Mouse (Mus musculus): ENCODE measurements around the gene Padi6. TPM values are rescaled to one million over a fixed set of nuclear protein-coding genes. Genes with fewer than 3 reads are reported as not detected.

The Padi6 gene
- polyA plus RNA-seq (2015; fragmentation: Nextera tagmentation; extraction: Ambion mirVana) = not detected in 2 replicates

- no peaks in the 10 kb centered on the region for H3K4me1 ChIP-seq (replicated peaks)
- no peak within 1 kb of the TSS for H3K4me2 ChIP-seq
- H3K9ac ChIP-seq = no peak within 1 kb of the TSS
- no peak within 1 kb of the TSS for H3K4me3 ChIP-seq
- no peak for ATAC-seq (ENCODE audit: low FRiP score, low read depth)
- no peaks in the 10 kb centered on the region for H3K27me3 ChIP-seq
- no peak within 1 kb of the TSS for H3K27ac ChIP-seq (replicated peaks)
- no peaks in the 10 kb centered on the region for H3K9me3 ChIP-seq
- no peaks in the 10 kb centered on the region for H3K36me3 ChIP-seq
- WGBS = 85% methylated on average over 2 of the region's 2 CpGs
Observed at GRCm38 (mm10) chr4:140742543-140742942, at the start of gene Padi6. Gene Padi6 (minus strand): TSS chr4:140742643.

- no peaks in the 10 kb centered on the region for H3K36me3 ChIP-seq
- no peak overlapping the region for H3K9ac ChIP-seq
- no peak overlapping the region for H3K4me3 ChIP-seq
- H3K27ac ChIP-seq (replicated peaks) = no peak overlapping the region
- H3K9me3 ChIP-seq = no peaks in the 10 kb centered on the region
- H3K4me2 ChIP-seq = no peak overlapping the region
- no peak for ATAC-seq (ENCODE audit: low FRiP score, low read depth)
- H3K27me3 ChIP-seq = no peaks in the 10 kb centered on the region
- no peaks in the 10 kb centered on the region for H3K4me1 ChIP-seq (replicated peaks)
- 80% methylated on average over 16 of the region's 16 CpGs for WGBS
Observed at GRCm38 (mm10) chr4:140791071-140791470, 48.6 kb upstream of the Padi6 start.

- Histone ChIP-seq H3K4me1 (replicated peaks) (no peaks in the 10 kb centered on the region), H3K27me3 (no peaks in the 10 kb centered on the region), H3K9me3 (no peaks in the 10 kb centered on the region), H3K27ac (replicated peaks) (no peak overlapping the region), H3K9ac (no peak overlapping the region), H3K4me3 (no peak overlapping the region), H3K4me2 (no peak overlapping the region), H3K36me3 (no peaks in the 10 kb centered on the region)
- ATAC-seq (ENCODE audit: low FRiP score, low read depth) = no peak
- WGBS = 90% methylated on average over 4 of the region's 4 CpGs
Observed at GRCm38 (mm10) chr4:140789983-140790382, 47.5 kb upstream of the Padi6 start.

- Histone ChIP-seq H3K9ac (no peak overlapping the region), H3K4me1 (replicated peaks) (no peaks in the 10 kb centered on the region), H3K27me3 (no peaks in the 10 kb centered on the region), H3K4me3 (no peak overlapping the region), H3K4me2 (no peak overlapping the region), H3K27ac (replicated peaks) (no peak overlapping the region), H3K36me3 (no peaks in the 10 kb centered on the region), H3K9me3 (no peaks in the 10 kb centered on the region)
- no peak for ATAC-seq (ENCODE audit: low FRiP score, low read depth)
- WGBS = 46% methylated on average over 6 of the region's 6 CpGs
Observed at GRCm38 (mm10) chr4:140788983-140789382, 46.5 kb upstream of the Padi6 start.

GRCm38 (mm10) chr4:140788264-140788663, 45.8 kb upstream of the Padi6 start:
- WGBS = 92% methylated on average over 6 of the region's 6 CpGs
- Histone ChIP-seq H3K27me3 (no peaks in the 10 kb centered on the region), H3K4me1 (replicated peaks) (no peaks in the 10 kb centered on the region), H3K4me2 (no peak overlapping the region), H3K4me3 (no peak overlapping the region), H3K27ac (replicated peaks) (no peak overlapping the region), H3K9ac (no peak overlapping the region), H3K36me3 (no peaks in the 10 kb centered on the region), H3K9me3 (no peaks in the 10 kb centered on the region)
- no peak for ATAC-seq (ENCODE audit: low FRiP score, low read depth)

GRCm38 (mm10) chr4:140787414-140787813, 45.0 kb upstream of the Padi6 start:
- no peak overlapping the region for H3K27ac ChIP-seq (replicated peaks)
- H3K9me3 ChIP-seq = no peaks in the 10 kb centered on the region
- H3K9ac ChIP-seq = no peak overlapping the region
- H3K27me3 ChIP-seq = no peaks in the 10 kb centered on the region
- H3K4me2 ChIP-seq = no peak overlapping the region
- no peak overlapping the region for H3K4me3 ChIP-seq
- 75% methylated on average over 4 of the region's 4 CpGs for WGBS
- H3K36me3 ChIP-seq = no peaks in the 10 kb centered on the region
- ATAC-seq (ENCODE audit: low FRiP score, low read depth) = no peak
- H3K4me1 ChIP-seq (replicated peaks) = no peaks in the 10 kb centered on the region

GRCm38 (mm10) chr4:140785217-140785616, 42.8 kb upstream of the Padi6 start:
- H3K9ac ChIP-seq = no peak overlapping the region
- no peak for ATAC-seq (ENCODE audit: low FRiP score, low read depth)
- WGBS = 82% methylated on average over 5 of the region's 5 CpGs
- no peaks in the 10 kb centered on the region for H3K4me1 ChIP-seq (replicated peaks)
- H3K36me3 ChIP-seq = no peaks in the 10 kb centered on the region
- H3K4me2 ChIP-seq = no peak overlapping the region
- no peak overlapping the region for H3K27ac ChIP-seq (replicated peaks)
- H3K4me3 ChIP-seq = no peak overlapping the region
- no peaks in the 10 kb centered on the region for H3K9me3 ChIP-seq
- no peaks in the 10 kb centered on the region for H3K27me3 ChIP-seq

GRCm38 (mm10) chr4:140784292-140784945, 42.0 kb upstream of the Padi6 start:
- Histone ChIP-seq H3K36me3 (no peaks in the 10 kb centered on the region), H3K27ac (replicated peaks) (no peak overlapping the region), H3K4me2 (no peak overlapping the region), H3K9me3 (no peaks in the 10 kb centered on the region), H3K4me1 (replicated peaks) (no peaks in the 10 kb centered on the region), H3K9ac (no peak overlapping the region), H3K4me3 (no peak overlapping the region), H3K27me3 (no peaks in the 10 kb centered on the region)
- 98% methylated on average over 9 of the region's 9 CpGs for WGBS
- no peak for ATAC-seq (ENCODE audit: low FRiP score, low read depth)

- WGBS = 91% methylated on average over 9 of the region's 9 CpGs
- no peaks in the 10 kb centered on the region for H3K27me3 ChIP-seq
- no peak overlapping the region for H3K4me2 ChIP-seq
- ATAC-seq (ENCODE audit: low FRiP score, low read depth) = no peak
- H3K9me3 ChIP-seq = no peaks in the 10 kb centered on the region
- H3K36me3 ChIP-seq = no peaks in the 10 kb centered on the region
- no peak overlapping the region for H3K9ac ChIP-seq
- no peak overlapping the region for H3K27ac ChIP-seq (replicated peaks)
- H3K4me1 ChIP-seq (replicated peaks) = no peaks in the 10 kb centered on the region
- H3K4me3 ChIP-seq = no peak overlapping the region
Observed at GRCm38 (mm10) chr4:140782821-140783220, 40.4 kb upstream of the Padi6 start.

GRCm38 (mm10) chr4:140780507-140780906, 38.1 kb upstream of the Padi6 start:
- ATAC-seq (ENCODE audit: low FRiP score, low read depth) = no peak
- H3K27ac ChIP-seq (replicated peaks) = no peak overlapping the region
- H3K4me3 ChIP-seq = no peak overlapping the region
- H3K9ac ChIP-seq = no peak overlapping the region
- H3K36me3 ChIP-seq = no peaks in the 10 kb centered on the region
- no peaks in the 10 kb centered on the region for H3K9me3 ChIP-seq
- no peaks in the 10 kb centered on the region for H3K27me3 ChIP-seq
- H3K4me1 ChIP-seq (replicated peaks) = no peaks in the 10 kb centered on the region
- H3K4me2 ChIP-seq = no peak overlapping the region
- 82% methylated on average over 14 of the region's 14 CpGs for whole genome bisulfite sequencing

GRCm38 (mm10) chr4:140779803-140780397, 37.5 kb upstream of the Padi6 start:
- Histone ChIP-seq H3K4me2 (no peak overlapping the region), H3K9me3 (no peaks in the 10 kb centered on the region), H3K27ac (replicated peaks) (no peak overlapping the region), H3K36me3 (no peaks in the 10 kb centered on the region), H3K27me3 (no peaks in the 10 kb centered on the region), H3K4me3 (no peak overlapping the region), H3K9ac (no peak overlapping the region), H3K4me1 (replicated peaks) (no peaks in the 10 kb centered on the region)
- ATAC-seq (ENCODE audit: low FRiP score, low read depth) = no peak
- WGBS = 35% methylated on average over 19 of the region's 19 CpGs

- no peak overlapping the region for H3K4me2 ChIP-seq
- H3K9me3 ChIP-seq = no peaks in the 10 kb centered on the region
- no peak overlapping the region for H3K4me3 ChIP-seq
- H3K27ac ChIP-seq (replicated peaks) = no peak overlapping the region
- WGBS = 79% methylated on average over 13 of the region's 13 CpGs
- H3K4me1 ChIP-seq (replicated peaks) = no peaks in the 10 kb centered on the region
- ATAC-seq (ENCODE audit: low FRiP score, low read depth) = no peak
- H3K36me3 ChIP-seq = no peaks in the 10 kb centered on the region
- no peak overlapping the region for H3K9ac ChIP-seq
- H3K27me3 ChIP-seq = no peaks in the 10 kb centered on the region
Observed at GRCm38 (mm10) chr4:140776623-140777022, 34.2 kb upstream of the Padi6 start.

GRCm38 (mm10) chr4:140775876-140776275, 33.4 kb upstream of the Padi6 start:
- H3K36me3 ChIP-seq = no peaks in the 10 kb centered on the region
- no peak for ATAC-seq (ENCODE audit: low FRiP score, low read depth)
- no peak overlapping the region for H3K27ac ChIP-seq (replicated peaks)
- no peak overlapping the region for H3K4me3 ChIP-seq
- H3K4me1 ChIP-seq (replicated peaks) = no peaks in the 10 kb centered on the region
- no peak overlapping the region for H3K4me2 ChIP-seq
- H3K9ac ChIP-seq = no peak overlapping the region
- no peaks in the 10 kb centered on the region for H3K9me3 ChIP-seq
- no peaks in the 10 kb centered on the region for H3K27me3 ChIP-seq
- 89% methylated on average over 10 of the region's 10 CpGs for WGBS
